Mouse (Mus musculus) gastrocnemius, adult 18-20 months (tissue): ENCODE results near the gene Asrgl1. TPM values are rescaled to one million over a fixed set of nuclear protein-coding genes. Genes with fewer than 3 reads are reported as not detected.

Experiments used
- DNase-seq: peaks from one replicate; pipeline ENCODE4 v3.0.0; 2021; ENCODE audit warnings: low spot score
- total RNA-seq, 2 experiments: library from RNA; stranded (reverse); gene quantifications; 2 replicates each; pipeline ENCODE4 v1.2.3; 2021

Gene Asrgl1
- total RNA-seq, 2 experiments from 2014 or later: 44.3 to 47.3 TPM

DNA sequence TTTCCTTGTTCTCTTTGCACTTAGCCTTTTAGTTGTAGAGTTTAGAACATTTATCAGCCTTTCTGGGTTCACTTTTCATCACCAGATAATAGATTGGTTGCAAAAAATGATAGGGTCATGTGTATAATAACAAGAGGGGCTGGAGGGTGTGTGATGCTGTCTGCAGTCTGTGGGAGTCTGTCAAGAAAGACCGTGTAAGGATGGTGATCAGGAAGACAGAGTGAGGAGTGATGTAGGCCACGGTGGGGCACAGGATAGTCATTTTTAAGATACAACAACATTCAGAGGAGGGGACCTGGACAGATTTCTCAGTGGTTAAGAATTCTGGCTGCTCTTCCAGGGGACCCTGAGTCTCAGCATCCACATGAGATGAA is 63.3 kb downstream of the Asrgl1 start:
- no peak for DNase-seq

DNA sequence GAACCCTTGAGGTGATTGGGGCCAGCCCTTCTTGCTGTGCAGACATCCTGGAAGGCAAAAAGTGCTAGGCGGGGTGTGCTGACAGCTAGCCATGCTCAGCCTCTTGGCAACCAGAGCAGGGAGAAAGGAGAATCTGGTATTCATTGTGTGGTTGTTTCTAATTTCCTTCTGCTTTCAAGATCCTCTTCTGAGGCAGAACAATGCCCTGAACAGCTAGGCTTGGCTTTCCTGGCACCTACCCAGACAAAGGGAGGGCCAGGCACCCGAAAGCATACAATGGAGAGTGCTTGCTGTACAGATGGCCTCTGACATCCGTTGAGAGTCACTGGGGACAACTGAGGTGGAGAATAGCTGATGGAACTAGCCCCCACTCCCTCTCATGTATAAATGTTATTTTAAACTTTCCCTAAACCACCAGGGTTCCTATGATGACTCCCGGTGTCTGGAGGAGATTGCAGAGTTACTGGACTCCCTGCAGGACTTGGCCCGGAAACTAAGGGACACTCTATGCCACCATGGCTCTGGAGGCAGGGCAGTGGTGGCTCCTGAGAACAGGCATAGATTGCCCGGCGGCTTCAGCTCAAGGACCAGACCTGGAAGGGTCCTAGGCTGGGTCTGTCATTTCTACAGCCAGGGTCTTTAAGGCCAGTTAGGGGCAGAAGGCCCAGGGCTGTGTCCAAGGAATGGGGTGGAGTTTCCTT is 63.8 kb downstream of the Asrgl1 start:
- DNase-seq: peak; percentile 70

DNA sequence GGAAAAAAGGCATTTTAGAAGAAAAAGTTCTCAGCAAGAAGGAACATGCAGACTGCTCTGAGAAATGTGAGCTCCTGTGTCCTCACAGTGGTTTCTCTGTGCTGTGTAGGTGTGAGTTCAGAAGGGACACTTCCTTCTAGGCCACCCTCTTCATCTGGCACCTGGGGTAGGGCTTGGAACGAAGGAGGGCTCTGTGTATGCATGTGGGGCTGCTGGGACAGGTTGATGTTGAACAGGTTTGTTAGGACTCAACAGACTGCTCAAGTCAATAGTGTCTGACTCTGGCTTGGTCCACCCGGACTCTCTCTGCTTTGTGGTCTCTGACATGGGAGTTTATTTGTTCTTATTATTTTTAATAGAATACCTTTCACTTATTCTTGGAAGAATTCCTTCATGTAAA is 65.1 kb downstream of the Asrgl1 start:
- DNase-seq: no peak

- no peak for DNase-seq
These were observed 65.6 kb downstream of the Asrgl1 start for GRCm38 (mm10) chr19:9069687-9070307.

DNA sequence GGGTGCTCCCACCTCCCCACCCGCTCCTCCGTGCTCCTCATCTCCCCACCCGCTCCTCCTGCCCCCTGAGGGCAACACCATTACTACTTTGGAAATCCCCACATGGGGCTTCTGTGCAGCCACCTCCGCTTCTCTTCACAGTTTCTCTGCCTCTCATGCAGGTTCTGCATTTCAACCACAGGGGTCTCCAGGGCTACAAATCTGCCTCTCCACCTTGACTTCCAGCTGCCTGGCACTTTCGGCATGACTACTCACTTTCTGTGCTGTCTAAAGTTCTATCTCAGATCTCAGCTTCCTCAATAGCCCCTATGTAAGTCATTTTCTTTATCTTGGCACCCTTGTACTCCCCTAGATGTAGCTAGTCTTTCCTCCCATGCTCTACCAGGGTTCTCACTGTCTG is 68.1 kb downstream of the Asrgl1 start:
- DNase-seq: no peak

- no peak for DNase-seq
These were observed 69.5 kb downstream of the Asrgl1 start for GRCm38 (mm10) chr19:9065621-9066561.

- no peak for DNase-seq
These were observed 71.6 kb downstream of the Asrgl1 start for GRCm38 (mm10) chr19:9063831-9064230.

DNA sequence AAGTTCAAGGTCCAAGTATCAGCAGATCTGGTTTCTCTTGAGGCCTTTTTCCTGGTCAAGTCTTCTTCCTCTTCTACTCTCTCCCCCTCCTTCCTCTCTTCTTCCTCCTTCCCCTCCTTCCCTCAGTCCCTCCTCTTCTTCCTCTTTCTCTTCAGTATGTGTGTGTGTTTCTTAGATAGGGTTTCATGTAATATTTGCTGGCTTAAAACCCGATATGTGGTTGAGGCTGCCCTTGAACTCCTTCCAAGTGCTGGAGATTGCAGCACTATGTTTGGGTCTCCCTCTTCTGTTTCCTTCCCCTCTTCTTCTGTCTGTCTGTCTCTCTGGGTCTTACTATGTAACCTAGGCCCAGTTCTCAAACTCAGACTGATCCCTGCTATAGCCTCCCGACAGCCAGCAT is 72.6 kb downstream of the Asrgl1 start:
- no peak for DNase-seq

GRCm38 (mm10) chr19:9061221-9061893 is 74.1 kb downstream of the Asrgl1 start:
- DNase-seq: no peak

DNA sequence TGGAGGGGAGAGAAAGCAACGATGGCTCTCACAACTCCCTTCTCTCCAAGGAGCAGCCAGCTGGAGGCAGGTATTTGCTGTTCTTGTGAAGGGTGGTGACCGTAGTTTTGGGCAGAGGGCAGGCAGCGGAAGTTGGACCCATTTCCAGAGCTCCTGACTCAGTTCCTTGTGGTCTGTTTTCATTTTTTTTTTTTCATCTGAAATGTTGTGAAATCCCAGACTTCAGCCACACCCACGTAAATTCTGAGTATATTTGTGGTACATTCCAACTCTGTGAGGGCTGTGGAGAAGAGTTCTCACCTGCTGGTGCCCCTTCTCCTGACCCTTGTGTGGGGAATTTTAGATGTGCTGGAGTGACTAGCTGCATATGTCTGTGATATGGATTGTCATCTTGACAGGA is 75.3 kb downstream of the Asrgl1 start:
- DNase-seq: peak; percentile 43

Other genes starting within 250 kb of the Asrgl1 start
- gene 1810009A15Rik, start 246.8 kb downstream of the Asrgl1 start, total RNA-seq: 10 to 100 TPM; 14.5 to 15.4 TPM
- gene Gm49416, start 246.7 kb downstream of the Asrgl1 start, total RNA-seq: 1 to 10 TPM; 1.2 to 2.3 TPM
- gene Ints5, start 242.6 kb downstream of the Asrgl1 start, total RNA-seq: 1 to 10 TPM; 9.2 to 9.9 TPM
- gene Ganab, start 237.6 kb downstream of the Asrgl1 start, total RNA-seq: 10 to 100 TPM; 19.5 to 20.8 TPM
- 10 to 100 TPM; 32.1 to 37.9 TPM for gene B3gat3, start 215.3 kb downstream of the Asrgl1 start, total RNA-seq
- gene Rom1, start 206.3 kb downstream of the Asrgl1 start, total RNA-seq: 1 to 10 TPM; 7.8 TPM
- 1 to 10 TPM; 3.1 to 4.5 TPM for gene Eml3, start 206.1 kb downstream of the Asrgl1 start, total RNA-seq
- gene Mta2, start 193.8 kb downstream of the Asrgl1 start, total RNA-seq: 10 to 100 TPM; 21.6 to 24.2 TPM
- gene Tut1, start 181.8 kb downstream of the Asrgl1 start, total RNA-seq: 1 to 10 TPM; 7.6 to 8.2 TPM
- 100 to 1,000 TPM; 452 to 469 TPM for gene Eef1g, start 168.6 kb downstream of the Asrgl1 start, total RNA-seq
- 100 to 1,000 TPM; 199 to 202 TPM for gene Ahnak, start 146.4 kb downstream of the Asrgl1 start, total RNA-seq
- gene Scgb1a1, start 47.7 kb downstream of the Asrgl1 start, total RNA-seq: not detected